ENCODE assay signal across 11 mouse cellular contexts in genomic region chr12:102291686-102292085, GRCm38 (mm10). TPM values are rescaled to one million over a fixed set of nuclear protein-coding genes. Genes with fewer than 3 reads are reported as not detected.
DNase-seq lines count a peak whose midpoint lies in the region; ATAC-seq and TF ChIP-seq lines count a peak whose summit lies in the region.
"Had no signal": no experiment of that assay in that cellular context is flagged by ENCODE, and none has a peak within 500 bp of the region (broad histone marks: within the 10 kb centered on the region; RNA-seq: fewer than 3 reads in every experiment).

No protein-coding gene starts in this region.

- H3K4me2 ChIP-seq in heart, embryonic 15.5 days, result no peak overlapping the region; the same call in 1 of the 2 replicates
- H3K4me2 ChIP-seq in lung, postnatal 0 days (replicated peaks; ENCODE audit: low read depth, low read length), result no peak overlapping the region
- no peak overlapping the region for H3K4me2 ChIP-seq in midbrain, embryonic 14.5 days (ENCODE audit: low read length)
- H3K4me2 ChIP-seq: liver, embryonic 13.5 days had no signal

- H3K4me1 ChIP-seq in heart, embryonic 15.5 days (replicated peaks), result peaks cover 65% of the 10 kb centered on the region
- H3K4me1 ChIP-seq in lung, postnatal 0 days (ENCODE audit: insufficient read depth, low read depth, low read length), result peaks cover 48% of the 10 kb centered on the region
- H3K4me1 ChIP-seq in midbrain, embryonic 14.5 days (ENCODE audit: control insufficient read depth, insufficient read depth, low read length), result no peaks in the 10 kb centered on the region

- no peak for TF ChIP-seq CTCF in lung, postnatal 0 days (IDR thresholded peaks at IDR 0.05)
- no peak for TF ChIP-seq CTCF in layer of hippocampus, adult 2 months (conservative IDR thresholded peaks at IDR 0.05)

- peak overlapping the region; percentile 29 for H3K27ac ChIP-seq in heart, embryonic 15.5 days
- peak overlapping the region; percentile 39; the same call in 1 of the 2 replicates for H3K27ac ChIP-seq in lung, postnatal 0 days (ENCODE audit: low read length)
- H3K27ac ChIP-seq in layer of hippocampus, adult 2 months, result no peak overlapping the region
- no peak overlapping the region for H3K27ac ChIP-seq in midbrain, embryonic 14.5 days (replicated peaks; ENCODE audit: low read depth, low read length)
- H3K27ac ChIP-seq: liver, embryonic 13.5 days had no signal

- H3K36me3 ChIP-seq in heart, embryonic 15.5 days, result no peaks in the 10 kb centered on the region
- no peaks in the 10 kb centered on the region for H3K36me3 ChIP-seq in lung, postnatal 0 days (ENCODE audit: insufficient read depth, low read length)
- no peaks in the 10 kb centered on the region for H3K36me3 ChIP-seq in midbrain, embryonic 14.5 days (ENCODE audit: control insufficient read depth, insufficient read depth, low read length)

- H3K4me3 ChIP-seq in heart, embryonic 15.5 days, result no peak overlapping the region
- H3K4me3 ChIP-seq in lung, postnatal 0 days (ENCODE audit: low read depth, low read length), result no peak overlapping the region
- H3K4me3 ChIP-seq in layer of hippocampus, adult 2 months, result no peak overlapping the region
- no peak overlapping the region for H3K4me3 ChIP-seq in midbrain, embryonic 14.5 days (replicated peaks; ENCODE audit: low read depth, low read length)
- H3K4me3 ChIP-seq: liver, embryonic 13.5 days had no signal

- H3K9me3 ChIP-seq in heart, embryonic 15.5 days (replicated peaks), result no peaks in the 10 kb centered on the region
- H3K9me3 ChIP-seq in lung, postnatal 0 days (ENCODE audit: low read length), result no peaks in the 10 kb centered on the region
- H3K9me3 ChIP-seq in midbrain, embryonic 14.5 days (ENCODE audit: control insufficient read depth, low read length), result no peaks in the 10 kb centered on the region
- H3K9me3 ChIP-seq: liver, embryonic 13.5 days had no signal

- intact Hi-C loops in heart, postnatal 36 days (cut with DNase I), result no loop called here

- DNase-seq in heart, postnatal 36 days, result no peak
- DNase-seq in lung, postnatal 0 days (ENCODE audit: low spot score), result no peak
- DNase-seq in lung, postnatal 36 days, result no peak
- peak; percentile 56 for DNase-seq in spleen, postnatal 36 days (ENCODE audit: low spot score in 2 of 2)
- DNase-seq in thymus, postnatal 4 days, result peak; percentile 72
- DNase-seq in layer of hippocampus, adult 2 months (ENCODE audit: low spot score in 2 of 2), result no peak
- no peak for DNase-seq in midbrain, embryonic 14.5 days
- DNase-seq: adrenal gland, adult 8-10 months; liver, embryonic 13.5 days had no signal

- no peak overlapping the region for H3K9ac ChIP-seq in heart, embryonic 15.5 days
- no peak overlapping the region for H3K9ac ChIP-seq in lung, postnatal 0 days (replicated peaks; ENCODE audit: low read depth)
- no peak overlapping the region for H3K9ac ChIP-seq in midbrain, embryonic 14.5 days (replicated peaks; ENCODE audit: low read length)
- H3K9ac ChIP-seq: liver, embryonic 13.5 days had no signal

- no peak for ATAC-seq in heart, embryonic 15.5 days (replicated peaks; ENCODE audit: insufficient number of reproducible peaks, insufficient read depth, low FRiP score, low read depth)
- no peak for ATAC-seq in lung, postnatal 0 days
- no peak for ATAC-seq in midbrain, embryonic 14.5 days (ENCODE audit: low FRiP score, low TSS enrichment)
- ATAC-seq: forebrain, embryonic 14.5 days had no signal

- 25% methylated on average over 6 of the region's 6 CpGs for WGBS in heart, embryonic 15.5 days
- WGBS in lung, postnatal 0 days, result 28% methylated on average over 6 of the region's 6 CpGs
- WGBS in midbrain, embryonic 14.5 days, result 56% methylated on average over 6 of the region's 6 CpGs

- no peaks in the 10 kb centered on the region for H3K27me3 ChIP-seq in heart, embryonic 15.5 days
- no peaks in the 10 kb centered on the region for H3K27me3 ChIP-seq in lung, postnatal 0 days (replicated peaks; ENCODE audit: insufficient read depth, low read length)
- H3K27me3 ChIP-seq in midbrain, embryonic 14.5 days (ENCODE audit: control insufficient read depth, insufficient read depth, low read length), result no peaks in the 10 kb centered on the region
- H3K27me3 ChIP-seq: liver, embryonic 13.5 days had no signal

- TF ChIP-seq EP300 in lung, postnatal 0 days (IDR thresholded peaks at IDR 0.05), result no peak

RNA-seq across cellular contexts. Expression of gene Rin3, which starts 8.8 kb away (rescaled TPM):
- 9.0 and 11.2 TPM in 2 replicates for polyA plus RNA-seq in heart, embryonic 15.5 days (2015; fragmentation: Nextera tagmentation; extraction: Ambion mirVana)
- 10 to 100 TPM; 13.7 to 21.0 TPM for total RNA-seq in heart, postnatal 36 days (2021)
- polyA plus RNA-seq in lung, postnatal 0 days (2015; fragmentation: Nextera tagmentation; extraction: Ambion mirVana), result 17.7 and 19.3 TPM in 2 replicates
- total RNA-seq in layer of hippocampus, adult 2 months (2021), result 1 to 10 TPM; 3.2 to 4.3 TPM
- polyA plus RNA-seq in midbrain, embryonic 14.5 days (2014; fragmentation: Nextera tagmentation; extraction: Ambion mirVana), result 1.4 and 3.5 TPM in 2 replicates

Comparison
In these comparisons a context has a peak if more than half of its experiments do, and no peak if none do; other contexts are left out.
1. H3K27ac ChIP-seq: peak in heart, embryonic 15.5 days (single experiment) and lung, postnatal 0 days (single experiment); none in layer of hippocampus, adult 2 months (single experiment) and midbrain, embryonic 14.5 days (single experiment).
2. DNase-seq: peak in spleen, postnatal 36 days (2 of 2) and thymus, postnatal 4 days (single experiment); none in heart, postnatal 36 days (0 of 2), lung, postnatal 0 days (single experiment), lung, postnatal 36 days (single experiment), layer of hippocampus, adult 2 months (0 of 2) and midbrain, embryonic 14.5 days (single experiment).